Mouse (Mus musculus): ENCODE results near the gene Gpc5. TPM values are rescaled to one million over a fixed set of nuclear protein-coding genes. Genes with fewer than 3 reads are reported as not detected.

The Gpc5 gene
- total RNA-seq, 2 experiments from 2014 or later = 37.8 to 38.6 TPM

GRCm38 (mm10) chr14:116348560-116348959 lies 1256.5 kb downstream of the Gpc5 start:
- DNase-seq = no peak

DNA sequence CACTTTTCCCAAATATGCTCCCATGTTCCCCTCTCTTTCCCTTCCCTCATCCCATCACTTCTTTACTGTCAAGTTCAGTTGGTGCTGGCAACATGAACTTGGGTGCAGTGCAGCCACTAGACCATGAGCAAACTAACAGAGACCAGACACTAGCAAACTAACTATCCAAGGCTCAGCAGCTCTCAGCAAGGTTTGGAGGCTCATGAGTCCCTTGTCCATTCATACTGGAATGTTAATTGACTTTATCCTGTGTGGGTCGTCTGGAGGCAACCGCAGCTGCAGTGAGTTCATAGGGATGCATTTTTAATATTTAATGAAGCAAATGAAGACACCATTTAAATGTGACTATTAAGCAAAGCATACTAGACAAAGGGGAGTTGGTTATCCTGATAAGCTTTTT lies 1292.6 kb downstream of the Gpc5 start:
- no peak for DNase-seq

GRCm38 (mm10) chr14:116415511-116415910 lies 1323.5 kb downstream of the Gpc5 start:
- no peak for DNase-seq

DNA sequence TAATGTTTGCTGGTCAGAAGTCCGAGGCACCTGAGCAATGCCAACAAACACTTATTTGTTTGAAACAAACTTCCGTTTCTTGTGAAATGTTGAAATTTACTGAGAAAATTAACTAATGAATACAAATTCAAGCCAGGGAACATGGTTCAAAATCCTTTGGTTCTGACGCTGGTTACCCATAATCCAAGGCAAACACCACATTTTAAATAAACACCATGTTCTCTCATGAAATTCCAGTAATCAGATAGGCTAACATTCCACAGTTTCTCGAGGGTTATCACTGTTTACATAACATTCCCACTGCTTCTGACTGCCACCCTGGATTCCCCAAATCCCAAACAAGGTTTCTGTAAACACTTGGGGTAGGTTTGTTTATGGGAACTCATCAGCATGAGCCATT lies 1356.2 kb downstream of the Gpc5 start:
- no peak for DNase-seq

DNA sequence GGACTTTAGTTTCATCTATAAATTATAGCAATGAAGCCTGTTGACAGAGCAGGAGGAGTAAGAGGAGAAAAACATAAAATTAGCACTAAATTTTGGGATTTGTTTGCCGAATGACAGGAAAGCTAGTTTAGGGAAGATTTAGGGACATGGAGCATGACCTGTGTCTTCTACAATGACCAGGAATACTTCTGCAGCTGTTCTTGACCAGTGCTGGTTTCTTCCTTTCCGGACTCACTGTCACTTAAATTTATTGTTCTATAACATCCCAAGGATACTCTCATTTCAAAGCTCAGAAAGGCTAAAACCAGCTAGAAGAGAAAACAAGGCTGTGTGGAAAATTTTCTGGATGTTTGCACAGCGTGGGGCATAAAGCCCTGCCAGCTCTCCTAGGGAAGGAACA lies 1361.3 kb downstream of the Gpc5 start:
- no peak for DNase-seq

DNA sequence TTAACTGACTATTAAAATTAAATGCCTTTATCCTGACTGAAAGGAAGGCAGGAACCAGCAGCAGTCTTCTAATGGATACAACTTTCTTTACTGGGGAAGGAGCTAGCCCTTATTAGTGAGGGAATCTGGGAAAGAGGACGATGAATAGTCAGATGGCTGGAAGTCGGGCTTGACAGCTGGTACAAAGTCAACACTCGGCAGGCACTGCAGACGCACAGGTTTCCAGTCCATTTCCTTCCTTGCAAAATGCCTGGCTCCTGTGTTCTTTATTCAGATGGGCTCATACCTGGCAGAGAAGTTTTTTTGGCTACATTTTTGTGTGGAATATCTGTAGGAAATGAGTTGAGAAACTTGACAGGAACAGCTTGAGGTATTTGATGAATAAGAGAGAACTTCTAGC lies 1364.2 kb downstream of the Gpc5 start:
- no peak for DNase-seq

- no peak for DNase-seq
Measured at GRCm38 (mm10) chr14:116473378-116474179, 1381.6 kb downstream of the Gpc5 start.

DNA sequence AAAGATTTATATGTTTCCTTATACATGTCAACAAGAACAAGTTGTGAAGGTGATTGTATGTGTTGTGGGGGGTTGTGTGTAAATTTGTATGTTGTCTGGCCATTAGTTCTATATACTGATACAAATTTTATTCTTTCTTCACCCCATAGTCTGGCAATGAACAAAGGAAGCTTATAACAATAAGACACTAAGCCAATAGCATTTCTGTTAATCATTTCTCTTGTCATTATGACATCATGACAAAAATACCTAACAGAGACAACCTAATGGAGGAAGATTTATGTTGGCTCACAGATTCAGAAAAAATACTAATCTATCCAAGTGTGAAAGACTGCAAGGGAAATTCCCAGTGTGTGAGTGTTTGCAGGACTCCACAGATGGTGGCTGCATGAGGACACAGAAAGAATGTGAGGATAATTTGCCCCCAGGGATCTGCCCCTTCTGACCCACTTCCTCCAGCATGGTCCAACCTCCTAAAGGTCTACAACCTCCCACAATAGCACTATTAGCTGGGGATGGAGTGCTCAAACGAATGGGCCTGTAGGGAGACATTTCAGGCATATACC lies 1402.4 kb downstream of the Gpc5 start:
- DNase-seq = no peak

- DNase-seq = no peak
Measured at GRCm38 (mm10) chr14:116538216-116538615, 1446.2 kb downstream of the Gpc5 start.

- DNase-seq = no peak
Measured at GRCm38 (mm10) chr14:116543746-116544145, 1451.7 kb downstream of the Gpc5 start.

DNA sequence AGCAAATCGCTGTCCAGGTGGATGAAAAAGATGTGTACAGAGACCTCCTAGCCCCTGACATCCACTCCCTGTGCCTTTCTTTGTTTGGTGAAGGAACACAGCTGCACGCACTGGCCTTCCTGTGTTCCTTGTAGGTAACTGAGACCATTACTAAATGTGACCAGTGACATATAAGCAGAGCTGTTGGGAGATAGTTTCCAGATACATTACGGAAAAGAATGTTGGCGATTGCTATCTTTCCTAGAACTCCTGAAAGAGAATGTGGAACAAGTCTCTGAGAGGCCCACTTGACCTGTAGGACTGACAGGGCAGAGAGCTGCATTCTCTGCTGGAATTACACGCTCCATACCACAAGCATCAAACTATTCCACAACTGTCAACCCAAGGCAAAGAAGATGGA lies 1459.4 kb downstream of the Gpc5 start:
- no peak for DNase-seq

DNA sequence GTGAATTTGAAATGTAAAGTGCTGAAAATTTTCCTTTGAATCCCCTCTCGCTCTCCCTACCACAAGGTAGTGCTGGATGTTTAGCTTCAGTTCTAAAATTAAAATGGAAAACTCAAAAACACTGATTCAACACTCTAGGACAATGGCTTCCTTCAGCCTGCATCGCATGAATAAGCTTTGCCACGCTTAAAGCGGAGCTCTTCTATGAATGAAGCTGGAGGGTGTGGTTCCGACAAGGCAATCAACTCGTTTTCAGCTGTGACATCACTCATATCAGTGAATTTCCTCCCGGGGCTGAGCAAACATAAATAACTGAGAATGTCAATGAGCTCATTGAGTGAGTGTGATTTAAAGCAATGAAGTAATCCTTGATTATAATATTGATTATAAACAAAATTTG lies 1461.3 kb downstream of the Gpc5 start:
- no peak for DNase-seq

- no peak for DNase-seq
Measured at GRCm38 (mm10) chr14:116558141-116558800, 1466.3 kb downstream of the Gpc5 start.

DNA sequence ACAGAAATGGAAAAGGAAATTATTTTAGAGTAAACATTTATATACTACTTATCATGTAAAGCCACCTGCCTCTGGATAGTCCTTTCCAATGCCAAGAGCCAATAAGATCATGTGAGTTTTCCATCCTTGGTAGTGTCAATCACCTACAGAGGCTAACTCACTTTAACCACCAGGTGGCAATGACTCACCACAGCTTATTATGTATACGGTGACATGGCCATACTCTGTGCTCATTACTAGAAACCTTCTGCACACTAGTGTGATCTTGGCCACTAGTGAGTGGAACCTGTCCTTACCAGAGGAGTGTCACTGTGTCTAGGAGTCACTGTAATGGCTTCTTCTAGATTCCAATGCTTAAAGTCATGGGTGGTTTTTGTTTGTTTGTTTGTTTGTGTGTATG lies 1468.0 kb downstream of the Gpc5 start:
- DNase-seq = no peak

Small RNAs within 50 kb of the gene (microRNA-seq; reads per million reads assigned to microRNA genes)
- gene Mir17 (732 to 844 reads per million in 2 experiments), gene Mir18 (53.8 to 58.2 reads per million in 2 experiments), gene Mir19a (0.21 to 1.2 reads per million in 2 experiments), gene Mir19b-1 (0.60 to 1.3 reads per million in 2 experiments), gene Mir20a (272 to 353 reads per million in 2 experiments), gene Mir92-1 (474 to 737 reads per million in 2 experiments)

Data from layer of hippocampus, postnatal 36 days (tissue).